Mouse (Mus musculus): ENCODE measurements around the gene Elf5. TPM values are rescaled to one million over a fixed set of nuclear protein-coding genes. Genes with fewer than 3 reads are reported as not detected.

Gene Elf5
- polyA plus RNA-seq, 1 experiment from 2014 or later, result 0.11 TPM

DNA sequence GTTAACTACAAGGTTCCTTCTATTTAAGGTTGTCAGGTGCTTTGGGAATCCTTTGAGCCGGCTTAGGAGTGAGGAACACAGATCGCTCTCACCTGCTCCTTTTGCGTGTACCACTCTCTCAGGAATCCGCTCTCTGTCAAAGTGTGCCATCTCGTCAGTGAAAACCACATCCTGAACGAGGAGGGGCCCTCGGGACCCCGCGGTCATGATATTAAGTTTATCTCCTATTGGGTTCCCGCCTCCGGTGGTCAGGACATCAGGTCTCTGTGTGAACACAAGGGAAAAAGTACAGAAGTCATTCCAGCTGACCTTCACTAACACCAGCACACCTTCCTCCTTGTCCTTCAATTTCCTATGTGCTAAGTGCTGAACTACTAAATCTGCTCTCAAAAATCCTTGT lies 65.2 kb downstream of the Elf5 start:
- Histone ChIP-seq H3K9me3 (ENCODE audit: control insufficient read depth, low read length) (no peaks in the 10 kb centered on the region), H3K27me3 (ENCODE audit: control insufficient read depth, insufficient read depth, low read length) (no peaks in the 10 kb centered on the region), H3K4me1 (ENCODE audit: control insufficient read depth in 2 of 2, insufficient read depth in 2 of 2, low read length in 2 of 2) (no peaks in the 10 kb centered on the region; a peak in 1 of 4 replicates), H3K27ac (replicated peaks in 1 of 2; ENCODE audit: control insufficient read depth in 1 of 2, insufficient read depth in 1 of 2, low read depth in 2 of 2, low read length in 2 of 2) (no peak overlapping the region), H3K36me3 (ENCODE audit: control insufficient read depth, insufficient read depth, low read length) (peaks cover 37% of the 10 kb centered on the region), H3K4me2 (ENCODE audit: low read length) (no peak overlapping the region), H3K4me3 (ENCODE audit: control insufficient read depth in 1 of 2, insufficient read depth in 1 of 2, low read depth in 1 of 2, low read length in 2 of 2) (no peak overlapping the region), H3K9ac (ENCODE audit: low read length) (no peak overlapping the region)
- ATAC-seq (ENCODE audit: insufficient number of reproducible peaks, insufficient read depth, low FRiP score, low read depth), result no peak
- WGBS, result 60% methylated on average over 11 of the region's 11 CpGs

DNA sequence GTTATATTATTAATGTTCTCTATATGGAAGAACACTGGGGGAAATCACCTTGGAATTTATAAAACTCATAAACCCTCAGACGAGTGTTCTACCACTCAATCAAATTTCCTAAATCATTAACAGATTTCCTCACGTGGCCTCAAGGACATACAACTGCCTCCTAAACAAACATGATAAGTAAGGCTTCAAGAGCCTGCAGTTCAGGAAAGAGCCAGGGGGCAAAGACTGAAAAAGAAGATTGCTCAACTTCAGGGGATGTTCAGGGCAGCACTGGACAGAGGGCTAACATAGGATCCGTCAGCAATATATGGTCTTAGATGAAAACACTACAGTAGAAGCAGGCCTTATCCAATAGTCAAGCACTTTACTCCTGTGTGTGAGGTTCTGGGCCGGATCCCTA lies 66.0 kb downstream of the Elf5 start:
- 73% methylated on average over 4 of the region's 4 CpGs for WGBS
- no peak for ATAC-seq (ENCODE audit: insufficient number of reproducible peaks, insufficient read depth, low FRiP score, low read depth)
- no peak overlapping the region for H3K4me2 ChIP-seq (ENCODE audit: low read length)
- no peaks in the 10 kb centered on the region for H3K27me3 ChIP-seq (ENCODE audit: control insufficient read depth, insufficient read depth, low read length)
- H3K9ac ChIP-seq (ENCODE audit: low read length), result no peak overlapping the region
- no peak overlapping the region for H3K27ac ChIP-seq (replicated peaks in 1 of 2; ENCODE audit: control insufficient read depth in 1 of 2, insufficient read depth in 1 of 2, low read depth in 2 of 2, low read length in 2 of 2)
- no peak overlapping the region for H3K4me3 ChIP-seq (ENCODE audit: control insufficient read depth in 1 of 2, insufficient read depth in 1 of 2, low read depth in 1 of 2, low read length in 2 of 2)
- no peaks in the 10 kb centered on the region for H3K9me3 ChIP-seq (ENCODE audit: control insufficient read depth, low read length)
- peaks cover 35% of the 10 kb centered on the region for H3K36me3 ChIP-seq (ENCODE audit: control insufficient read depth, insufficient read depth, low read length)
- H3K4me1 ChIP-seq (ENCODE audit: control insufficient read depth in 2 of 2, insufficient read depth in 2 of 2, low read length in 2 of 2), result no peaks in the 10 kb centered on the region; a peak in 1 of 4 replicates

- Histone ChIP-seq H3K36me3 (ENCODE audit: control insufficient read depth, insufficient read depth, low read length) (peaks cover 26% of the 10 kb centered on the region), H3K4me3 (ENCODE audit: control insufficient read depth in 1 of 2, insufficient read depth in 1 of 2, low read depth in 1 of 2, low read length in 2 of 2) (no peak overlapping the region), H3K9me3 (ENCODE audit: control insufficient read depth, low read length) (no peaks in the 10 kb centered on the region), H3K9ac (ENCODE audit: low read length) (no peak overlapping the region), H3K4me1 (ENCODE audit: control insufficient read depth in 2 of 2, insufficient read depth in 2 of 2, low read length in 2 of 2) (peaks cover 0 to 5% of the 10 kb centered on the region in 2 experiments; a peak in 2 of 4 replicates), H3K4me2 (ENCODE audit: low read length) (no peak overlapping the region), H3K27ac (replicated peaks in 1 of 2; ENCODE audit: control insufficient read depth in 1 of 2, insufficient read depth in 1 of 2, low read depth in 2 of 2, low read length in 2 of 2) (no peak overlapping the region), H3K27me3 (ENCODE audit: control insufficient read depth, insufficient read depth, low read length) (no peaks in the 10 kb centered on the region)
- no peak for ATAC-seq (ENCODE audit: insufficient number of reproducible peaks, insufficient read depth, low FRiP score, low read depth)
- 89% methylated on average over 3 of the region's 3 CpGs for WGBS
These were observed 66.8 kb downstream of the Elf5 start for GRCm38 (mm10) chr2:103478326-103478725.

DNA sequence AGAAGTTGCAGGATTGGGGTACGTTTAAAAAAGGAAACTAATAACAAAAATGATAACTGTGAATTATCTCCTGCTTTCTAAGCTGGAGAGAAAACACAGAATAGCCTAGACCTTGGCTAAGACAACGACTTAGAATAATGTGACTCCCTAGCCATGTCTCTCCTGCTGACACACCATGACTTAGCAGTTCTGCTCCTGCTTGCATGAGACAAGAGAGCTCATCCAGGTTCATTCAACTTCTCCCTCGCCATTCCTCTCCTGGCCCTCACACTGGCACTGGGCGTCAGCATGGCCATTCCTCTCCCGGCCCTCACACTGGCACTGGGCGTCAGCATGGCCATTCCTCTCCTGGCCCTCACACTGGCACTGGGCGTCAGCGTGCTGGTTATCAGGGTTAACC lies 68.8 kb downstream of the Elf5 start:
- Histone ChIP-seq H3K27ac (replicated peaks in 1 of 2; ENCODE audit: control insufficient read depth in 1 of 2, insufficient read depth in 1 of 2, low read depth in 2 of 2, low read length in 2 of 2) (no peak overlapping the region), H3K4me1 (ENCODE audit: control insufficient read depth in 2 of 2, insufficient read depth in 2 of 2, low read length in 2 of 2) (peaks cover 2 to 14% of the 10 kb centered on the region in 2 experiments; a peak in 3 of 4 replicates), H3K4me2 (ENCODE audit: low read length) (no peak overlapping the region), H3K9ac (ENCODE audit: low read length) (no peak overlapping the region), H3K36me3 (ENCODE audit: control insufficient read depth, insufficient read depth, low read length) (peaks cover 7% of the 10 kb centered on the region), H3K9me3 (ENCODE audit: control insufficient read depth, low read length) (no peaks in the 10 kb centered on the region), H3K27me3 (ENCODE audit: control insufficient read depth, insufficient read depth, low read length) (no peaks in the 10 kb centered on the region), H3K4me3 (ENCODE audit: control insufficient read depth in 1 of 2, insufficient read depth in 1 of 2, low read depth in 1 of 2, low read length in 2 of 2) (no peak overlapping the region)
- ATAC-seq (ENCODE audit: insufficient number of reproducible peaks, insufficient read depth, low FRiP score, low read depth), result no peak
- 86% methylated on average over 8 of the region's 8 CpGs for WGBS

DNA sequence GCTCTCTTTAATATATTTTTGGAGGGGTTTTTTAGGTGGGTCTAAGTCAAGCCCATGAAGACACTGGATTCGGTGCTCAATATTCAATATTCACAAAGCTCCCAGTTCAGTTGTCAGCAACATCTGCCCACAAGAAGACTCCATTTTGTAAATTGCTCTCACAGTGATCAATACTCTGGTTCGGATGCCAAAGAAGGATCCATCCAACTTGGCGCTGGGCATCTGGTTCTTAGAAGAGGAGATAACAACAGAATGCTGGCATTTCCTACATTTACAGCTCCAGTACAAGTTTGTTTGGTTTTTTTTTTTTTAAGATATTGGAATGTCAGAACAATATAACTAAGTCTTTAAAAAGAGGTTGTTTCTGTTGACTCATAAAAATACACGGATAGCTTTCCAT lies 69.4 kb downstream of the Elf5 start:
- no peak overlapping the region for H3K9ac ChIP-seq (ENCODE audit: low read length)
- H3K9me3 ChIP-seq (ENCODE audit: control insufficient read depth, low read length), result no peaks in the 10 kb centered on the region
- no peaks in the 10 kb centered on the region for H3K27me3 ChIP-seq (ENCODE audit: control insufficient read depth, insufficient read depth, low read length)
- ATAC-seq (ENCODE audit: insufficient number of reproducible peaks, insufficient read depth, low FRiP score, low read depth), result no peak
- no peak overlapping the region for H3K27ac ChIP-seq (replicated peaks in 1 of 2; ENCODE audit: control insufficient read depth in 1 of 2, insufficient read depth in 1 of 2, low read depth in 2 of 2, low read length in 2 of 2)
- H3K4me3 ChIP-seq (ENCODE audit: control insufficient read depth in 1 of 2, insufficient read depth in 1 of 2, low read depth in 1 of 2, low read length in 2 of 2), result no peak overlapping the region
- WGBS, result 88% methylated on average over 4 of the region's 4 CpGs
- H3K4me1 ChIP-seq (ENCODE audit: control insufficient read depth in 2 of 2, insufficient read depth in 2 of 2, low read length in 2 of 2), result peaks cover 2 to 14% of the 10 kb centered on the region in 2 experiments; a peak in 3 of 4 replicates
- H3K4me2 ChIP-seq (ENCODE audit: low read length), result no peak overlapping the region
- H3K36me3 ChIP-seq (ENCODE audit: control insufficient read depth, insufficient read depth, low read length), result peaks cover under 1% of the 10 kb centered on the region; the same call in 1 of the 2 replicates

DNA sequence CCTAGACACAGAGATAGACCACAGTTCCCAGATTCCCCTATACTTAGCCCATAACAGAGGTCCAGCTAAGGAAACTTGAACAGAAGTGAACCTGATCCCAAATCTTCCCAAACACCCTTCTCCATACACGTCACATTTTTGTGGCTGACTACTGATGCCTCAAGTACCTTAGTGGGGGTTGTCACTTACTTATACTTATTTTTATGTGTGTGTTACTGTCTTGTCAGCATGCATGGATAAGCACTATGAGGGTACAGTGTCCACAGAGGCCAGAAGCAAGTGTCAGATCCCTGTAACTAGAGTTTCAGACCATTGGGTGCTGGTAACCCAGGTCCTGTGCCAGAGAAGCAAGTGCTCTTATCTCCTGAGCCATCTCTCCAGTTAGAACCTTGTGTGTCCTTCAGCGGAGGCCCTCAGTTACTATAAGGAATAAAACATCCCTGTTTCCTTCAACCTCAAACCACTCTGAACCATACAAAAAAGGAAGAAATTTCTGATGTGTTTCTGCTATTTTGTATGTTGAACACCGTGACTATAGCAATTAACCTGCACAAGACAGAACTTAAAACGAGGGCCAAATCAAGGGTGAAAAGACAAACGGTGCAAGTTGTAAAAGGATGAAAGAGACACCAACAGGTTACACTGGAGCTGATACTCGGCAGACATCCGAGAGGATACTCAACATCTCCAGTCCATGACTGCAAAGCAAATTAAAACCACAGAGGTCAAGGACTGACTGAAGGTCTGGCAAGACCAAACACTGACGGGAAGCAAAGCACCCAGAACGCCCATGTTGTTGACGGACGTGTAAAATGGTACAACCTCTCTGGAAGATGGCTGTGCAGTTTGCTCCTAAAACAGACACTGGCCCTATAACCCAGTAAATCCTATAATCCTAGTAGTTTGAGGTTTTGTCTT lies 70.1 kb downstream of the Elf5 start:
- Histone ChIP-seq H3K4me3 (ENCODE audit: control insufficient read depth in 1 of 2, insufficient read depth in 1 of 2, low read depth in 1 of 2, low read length in 2 of 2) (no peak overlapping the region), H3K36me3 (ENCODE audit: control insufficient read depth, insufficient read depth, low read length) (no peaks in the 10 kb centered on the region), H3K9me3 (ENCODE audit: control insufficient read depth, low read length) (no peaks in the 10 kb centered on the region), H3K27me3 (ENCODE audit: control insufficient read depth, insufficient read depth, low read length) (no peaks in the 10 kb centered on the region), H3K4me2 (ENCODE audit: low read length) (no peak overlapping the region), H3K4me1 (ENCODE audit: control insufficient read depth in 2 of 2, insufficient read depth in 2 of 2, low read length in 2 of 2) (peaks cover 2 to 14% of the 10 kb centered on the region in 2 experiments; a peak in 3 of 4 replicates), H3K27ac (replicated peaks in 1 of 2; ENCODE audit: control insufficient read depth in 1 of 2, insufficient read depth in 1 of 2, low read depth in 2 of 2, low read length in 2 of 2) (no peak overlapping the region), H3K9ac (ENCODE audit: low read length) (no peak overlapping the region)
- ATAC-seq (ENCODE audit: insufficient number of reproducible peaks, insufficient read depth, low FRiP score, low read depth), result no peak
- 74% methylated on average over 11 of the region's 11 CpGs for WGBS

DNA sequence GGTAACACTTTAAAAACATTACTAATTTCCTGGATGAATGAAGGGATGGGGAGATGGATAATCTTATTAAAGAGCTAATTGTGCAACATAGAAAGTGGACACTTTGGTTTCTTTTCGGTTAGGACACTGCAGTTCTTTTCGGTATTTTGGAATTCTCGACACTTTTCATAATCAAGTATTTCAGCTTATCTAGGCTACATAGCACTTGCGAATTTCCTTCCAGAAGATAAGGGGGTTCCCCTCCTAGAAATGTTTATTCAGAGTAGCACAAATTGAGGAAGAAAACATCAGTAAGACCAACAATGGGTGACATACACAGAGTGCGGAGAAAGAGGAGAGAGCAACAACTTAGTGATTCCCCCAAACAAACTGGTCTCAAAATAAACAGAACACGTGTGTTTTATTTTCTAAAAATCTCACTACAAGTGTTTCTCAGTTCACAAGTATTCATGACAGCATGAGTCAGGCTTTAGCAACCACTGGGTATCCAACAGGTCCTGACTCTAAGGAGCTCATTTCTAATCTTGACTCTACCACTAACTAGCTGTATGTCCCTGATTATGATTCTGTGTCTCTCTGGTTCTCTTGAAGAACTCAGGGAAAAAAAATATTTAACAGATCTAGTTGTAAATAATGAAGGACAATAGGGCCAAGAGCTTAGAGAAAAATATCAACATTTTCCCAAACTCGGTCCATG lies 71.9 kb downstream of the Elf5 start:
- 56% methylated on average over 7 of the region's 7 CpGs for WGBS
- peak overlapping the region; percentile 89; the same call in 1 of the 2 replicates for H3K9ac ChIP-seq (ENCODE audit: low read length)
- no peak for ATAC-seq (ENCODE audit: insufficient number of reproducible peaks, insufficient read depth, low FRiP score, low read depth)

More for the DNA sequence above, 71.9 kb downstream of the Elf5 start:
- Histone ChIP-seq H3K4me3 (ENCODE audit: control insufficient read depth in 1 of 2, insufficient read depth in 1 of 2, low read depth in 1 of 2, low read length in 2 of 2) (peak overlapping the region; percentile 75 to 81), H3K9me3 (ENCODE audit: control insufficient read depth, low read length) (no peaks in the 10 kb centered on the region), H3K4me2 (ENCODE audit: low read length) (peak overlapping the region; percentile 90), H3K27me3 (ENCODE audit: control insufficient read depth, insufficient read depth, low read length) (no peaks in the 10 kb centered on the region), H3K4me1 (ENCODE audit: control insufficient read depth in 2 of 2, insufficient read depth in 2 of 2, low read length in 2 of 2) (peaks cover 2 to 14% of the 10 kb centered on the region in 2 experiments; a peak in 3 of 4 replicates), H3K27ac (replicated peaks in 1 of 2; ENCODE audit: control insufficient read depth in 1 of 2, insufficient read depth in 1 of 2, low read depth in 2 of 2, low read length in 2 of 2) (no peak overlapping the region), H3K36me3 (ENCODE audit: control insufficient read depth, insufficient read depth, low read length) (no peaks in the 10 kb centered on the region)
